In genomic region chr10:42631754-42632452, GRCm38 (mm10) we compare ENCODE assay signal across 9 mouse cellular contexts. TPM values are rescaled to one million over a fixed set of nuclear protein-coding genes. Genes with fewer than 3 reads are reported as not detected.
A peak's percentile ranks its signal among the peaks of the same experiment; 100 is the strongest.
DNase-seq lines count a peak whose midpoint lies in the region; ATAC-seq and TF ChIP-seq lines count a peak whose summit lies in the region.
"Had no signal": no experiment of that assay in that cellular context is flagged by ENCODE, and none has a peak within 500 bp of the region (broad histone marks: within the 10 kb centered on the region; RNA-seq: fewer than 3 reads in every experiment).

No protein-coding gene starts in this region.

- H3K4me3 ChIP-seq in heart, embryonic 10.5 days, result peak overlapping the region; percentile 53
- peak overlapping the region; percentile 41 for H3K4me3 ChIP-seq in E14TG2a.4 (replicated peaks; ENCODE audit: low read length)
- H3K4me3 ChIP-seq in forebrain, embryonic 15.5 days, result peak overlapping the region; percentile 35
- H3K4me3 ChIP-seq in liver, embryonic 16.5 days (ENCODE audit: low read depth, low read length), result no peak overlapping the region

- peak overlapping the region; percentile 38 for H3K9ac ChIP-seq in forebrain, embryonic 15.5 days (replicated peaks)
- H3K9ac ChIP-seq in liver, embryonic 16.5 days (ENCODE audit: low read depth, low read length), result no peak overlapping the region

- peaks cover 33% of the 10 kb centered on the region for H3K4me1 ChIP-seq in heart, embryonic 10.5 days
- peaks cover 51% of the 10 kb centered on the region for H3K4me1 ChIP-seq in E14TG2a.4 (replicated peaks; ENCODE audit: low read depth, low read length)
- H3K4me1 ChIP-seq in forebrain, embryonic 15.5 days, result peaks cover 66% of the 10 kb centered on the region
- peaks cover 4% of the 10 kb centered on the region; the same call in 1 of the 2 replicates for H3K4me1 ChIP-seq in liver, embryonic 16.5 days (ENCODE audit: control insufficient read depth, low read depth, low read length)

- no peak overlapping the region for H3K27ac ChIP-seq in heart, embryonic 10.5 days
- peak overlapping the region; percentile 86 for H3K27ac ChIP-seq in forebrain, embryonic 15.5 days (replicated peaks)
- no peak overlapping the region for H3K27ac ChIP-seq in liver, embryonic 16.5 days (ENCODE audit: low read length)

- peak overlapping the region; percentile 75 for H3K4me2 ChIP-seq in forebrain, embryonic 15.5 days (replicated peaks)
- peak overlapping the region; percentile 46 for H3K4me2 ChIP-seq in liver, embryonic 16.5 days (ENCODE audit: low read depth, low read length)

- WGBS in heart, embryonic 10.5 days, result 1% methylated on average over 42 of the region's 42 CpGs
- under 1% methylated on average over 42 of the region's 42 CpGs for WGBS in forebrain, embryonic 15.5 days
- WGBS in liver, embryonic 16.5 days (ENCODE audit: insufficient replicate concordance), result under 1% methylated on average over 42 of the region's 42 CpGs

- H3K27me3 ChIP-seq in heart, embryonic 10.5 days (ENCODE audit: insufficient read depth, poor library complexity, severe bottlenecking), result peaks cover 100% of the 10 kb centered on the region
- H3K27me3 ChIP-seq in E14TG2a.4 (ENCODE audit: insufficient read depth, low read length), result peaks cover 93% of the 10 kb centered on the region
- peaks cover 3% of the 10 kb centered on the region; the same call in 1 of the 2 replicates for H3K27me3 ChIP-seq in forebrain, embryonic 15.5 days
- H3K27me3 ChIP-seq in liver, embryonic 16.5 days (ENCODE audit: control insufficient read depth, insufficient read depth, low read depth, low read length), result peaks cover 98% of the 10 kb centered on the region

- H3K9me3 ChIP-seq in heart, embryonic 10.5 days, result no peaks in the 10 kb centered on the region
- no peaks in the 10 kb centered on the region for H3K9me3 ChIP-seq in E14TG2a.4 (ENCODE audit: low read length)
- H3K9me3 ChIP-seq in forebrain, embryonic 15.5 days, result no peaks in the 10 kb centered on the region
- H3K9me3 ChIP-seq in liver, embryonic 16.5 days (replicated peaks; ENCODE audit: control insufficient read depth, low read length), result no peaks in the 10 kb centered on the region

- TF ChIP-seq CTCF in E14TG2a.4 (conservative IDR thresholded peaks at IDR 0.05; ENCODE audit: low read length), result no peak

- peak; percentile 31; the same call in 1 of the 2 replicates for ATAC-seq in forebrain, embryonic 15.5 days (replicated peaks)
- no peak for ATAC-seq in liver, embryonic 16.5 days (ENCODE audit: low read depth)
- no peak for ATAC-seq in activated CD4-positive, CD25-positive, alpha-beta regulatory T cell, adult 4 months

- intact Hi-C loops in heart, postnatal 14 days (cut with DNase I), result loop anchor here (5.0 kb wide), 2 partner anchors 50 to 650 kb away; partner anchors contain the start of genes Nr2e1 and Ostm1

- H3K36me3 ChIP-seq in heart, embryonic 10.5 days, result no peaks in the 10 kb centered on the region
- H3K36me3 ChIP-seq in E14TG2a.4 (ENCODE audit: insufficient read depth, low read length), result no peaks in the 10 kb centered on the region
- H3K36me3 ChIP-seq in forebrain, embryonic 15.5 days, result no peaks in the 10 kb centered on the region
- H3K36me3 ChIP-seq in liver, embryonic 16.5 days (ENCODE audit: control insufficient read depth, insufficient read depth), result no peaks in the 10 kb centered on the region

- no peak for DNase-seq in heart, embryonic 10.5 days (ENCODE audit: low spot score)
- no peak for DNase-seq in heart, postnatal 14 days
- no peak for DNase-seq in adipocyte (ENCODE audit: low spot score)
- no peak for DNase-seq in testis, postnatal 10 days (ENCODE audit: low spot score)
- DNase-seq: cerebellum, adult 11-12 months had no signal

RNA-seq across cellular contexts. Expression of gene Ostm1, which starts 48.3 kb away (rescaled TPM):
- 21.1 and 31.6 TPM in 2 replicates for polyA plus RNA-seq in heart, embryonic 10.5 days (2016; fragmentation: Nextera tagmentation; extraction: Ambion mirVana)
- total RNA-seq in heart, postnatal 14 days (2021), result 10 to 100 TPM; 18.0 to 18.2 TPM
- 50.8 and 51.5 TPM in 2 replicates for polyA plus RNA-seq in forebrain, embryonic 15.5 days (2015; fragmentation: Nextera tagmentation; extraction: Ambion mirVana)
- polyA plus RNA-seq in liver, embryonic 16.5 days (2015; fragmentation: Nextera tagmentation; extraction: Ambion mirVana), result 10.5 and 11.0 TPM in 2 replicates
- polyA plus RNA-seq in activated CD4-positive, CD25-positive, alpha-beta regulatory T cell, adult 4 months (2017; shearing (Covaris generic)), result 10 to 100 TPM; 35.5 to 46.7 TPM

RNA-seq across cellular contexts. Expression of gene Nr2e1, which starts 48.5 kb away (rescaled TPM):
- polyA plus RNA-seq in heart, embryonic 10.5 days (2016; fragmentation: Nextera tagmentation; extraction: Ambion mirVana), result not detected in 2 replicates
- not detected for total RNA-seq in heart, postnatal 14 days (2021)
- 35.4 and 40.5 TPM in 2 replicates for polyA plus RNA-seq in forebrain, embryonic 15.5 days (2015; fragmentation: Nextera tagmentation; extraction: Ambion mirVana)
- not detected in 2 replicates for polyA plus RNA-seq in liver, embryonic 16.5 days (2015; fragmentation: Nextera tagmentation; extraction: Ambion mirVana)
- polyA plus RNA-seq in activated CD4-positive, CD25-positive, alpha-beta regulatory T cell, adult 4 months (2017; shearing (Covaris generic)), result not detected

Comparison
In these comparisons a context has a peak if more than half of its experiments do, and no peak if none do; other contexts are left out.
1. RNA of gene Nr2e1, which starts 48.5 kb away (polyA plus RNA-seq): 35.4 to 40.5 TPM in forebrain, embryonic 15.5 days; not detected in activated CD4-positive, CD25-positive, alpha-beta regulatory T cell, adult 4 months, not detected in heart, embryonic 10.5 days and not detected in liver, embryonic 16.5 days; every median in the first group is over 10 times any median in the second.